Mouse (Mus musculus): ENCODE data around the gene Phyh. TPM values are rescaled to one million over a fixed set of nuclear protein-coding genes. Genes with fewer than 3 reads are reported as not detected.

The Phyh gene
- total RNA-seq, 4 experiments from 2014 or later, result 169 to 329 (median 213) TPM

Other genes with a start within 250 kb of the Phyh start
- gene Bend7, start 201.2 kb upstream of the Phyh start, total RNA-seq (2022), result 10 to 100 TPM; 16.0 to 25.8 (median 20.3) TPM
- 10 to 100 TPM; 55.4 to 66.8 (median 59.2) TPM for gene Sephs1, start 37.5 kb upstream of the Phyh start, total RNA-seq (2022)
- not detected for gene Ucma, start 57.1 kb downstream of the Phyh start, total RNA-seq (2022)
- gene Mcm10, start 93.8 kb downstream of the Phyh start, total RNA-seq (2022), result 1 to 10 TPM; 2.0 to 7.3 (median 5.1) TPM
- 100 to 1,000 TPM in 2 of 4 experiments, 10 to 100 TPM in 2; 75.5 to 187 (median 117) TPM for gene Optn, start 145.0 kb downstream of the Phyh start, total RNA-seq (2022)
- gene Ccdc3, start 218.8 kb downstream of the Phyh start, total RNA-seq (2022), result 10 to 100 TPM in 2 of 4 experiments, 1 to 10 TPM in 2; 7.9 to 30.5 (median 11.8) TPM

All from adrenal gland, adult 8-10 months (tissue).